Mouse (Mus musculus) bone marrow, adult 2 months (tissue): ENCODE measurements around the gene Glod4. TPM values are rescaled to one million over a fixed set of nuclear protein-coding genes. Genes with fewer than 3 reads are reported as not detected.
A peak's percentile ranks its signal among the peaks of the same experiment; 100 is the strongest.

Experiments
- H3K27ac ChIP-seq: fragments of 200-500 bp; 2 replicates; pipeline ENCODE4 v1.5.1; 2012; ENCODE audit warnings: low read depth, mild to moderate bottlenecking, control low read depth, inconsistent platforms, low read length; ENCODE audit not compliant: control insufficient read depth, poor library complexity, insufficient read depth
- H3K4me1 ChIP-seq: fragments of 200-500 bp; 2 replicates; pipeline ENCODE4 v1.6.1; 2011; ENCODE audit warnings: low read length; ENCODE audit not compliant: control insufficient read depth, insufficient read depth
- H3K4me3 ChIP-seq: fragments of 200-500 bp; replicated peaks from 2 replicates; pipeline ENCODE3; 2011; ENCODE audit warnings: mild to moderate bottlenecking, low read depth, low read length, control low read depth; ENCODE audit not compliant: control insufficient read depth
- CTCF ChIP-seq: fragments of 200-500 bp; IDR thresholded peaks from 2 replicates; pipeline ENCODE4 v1.5.1; 2011; ENCODE audit warnings: low read length, control low read depth; ENCODE audit not compliant: control insufficient read depth, insufficient read depth
- POLR2A ChIP-seq: fragments of 200-500 bp; IDR thresholded peaks from 2 replicates; pipeline ENCODE4 v1.6.1; 2011; ENCODE audit warnings: low read depth, mild to moderate bottlenecking, control low read depth, low read length, borderline replicate concordance; ENCODE audit not compliant: control insufficient read depth
- WGBS: fragments of 180-500 bp; shearing (Covaris S2); methylation state at CpG from one replicate; pipeline ENCODE4 v1.1.7; 2018; 5-methylcytosine and 5-hydroxymethylcytosine counted together
- polyA plus RNA-seq: library from polyadenylated mRNA; stranded (reverse); fragments of >200 nt; gene quantifications from 2 replicates; pipeline ENCODE4 v1.2.4, GENCODE M21; 2011; ENCODE audit warnings: low replicate concordance; ENCODE audit not compliant: missing spikeins, insufficient read depth, insufficient read length

The Glod4 gene
- polyA plus RNA-seq, 1 experiment = 25.0 TPM

DNA sequence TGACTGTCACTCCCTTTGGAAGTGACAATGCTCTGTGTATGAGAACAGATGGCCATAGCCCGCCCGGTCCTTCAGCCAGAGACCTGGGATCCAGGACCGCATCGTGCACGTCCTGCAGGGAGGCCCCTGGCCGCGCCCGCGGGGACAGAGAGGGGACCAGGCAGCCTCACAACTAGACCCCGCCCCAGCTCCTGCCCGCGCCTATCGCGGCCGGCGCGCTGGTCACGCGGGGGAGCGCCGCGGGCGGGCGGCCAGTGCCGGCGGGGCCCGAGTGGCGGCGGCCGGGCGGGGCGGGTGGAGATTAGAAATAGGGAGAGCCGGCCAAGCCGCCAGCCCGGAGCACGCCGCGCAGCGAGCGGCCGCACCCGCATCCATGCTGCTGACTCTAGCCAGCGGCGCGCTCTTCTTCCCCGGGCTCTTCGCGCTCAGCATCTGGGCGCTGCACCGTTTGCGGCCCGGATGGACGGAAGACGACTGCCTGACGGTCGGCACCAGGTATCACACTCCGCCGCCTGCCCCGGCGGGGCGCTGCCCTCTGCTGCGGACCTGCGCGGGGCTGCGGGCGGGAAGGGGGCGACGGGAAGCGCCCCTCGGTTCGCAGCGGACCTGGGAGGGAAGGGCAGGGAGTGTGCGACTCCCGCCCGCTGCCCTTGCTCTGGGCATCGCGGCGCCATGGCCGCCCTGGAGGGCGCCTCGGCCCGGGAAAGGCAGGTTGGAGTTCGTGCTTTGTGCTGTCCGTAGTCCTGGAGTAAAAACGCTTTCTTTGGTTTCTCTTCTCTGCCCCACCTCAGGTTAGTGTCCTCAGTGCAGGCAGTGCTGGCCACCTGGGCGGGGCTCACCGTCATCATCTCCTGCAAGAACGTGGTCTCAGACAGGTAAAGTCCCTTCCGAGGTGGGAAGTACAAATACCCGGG, 41.5 kb downstream of the Glod4 start:
- 0 out of 2 replicates have a peak, but pooled peaks have one; percentile 12 for TF ChIP-seq POLR2A
- no peak for TF ChIP-seq CTCF
- under 1% methylated on average over 90 of the region's 90 CpGs for WGBS
- no peaks in the 10 kb centered on the region for H3K4me1 ChIP-seq
- H3K4me3 ChIP-seq = peak overlapping the region; percentile 74
- no peak overlapping the region for H3K27ac ChIP-seq

DNA sequence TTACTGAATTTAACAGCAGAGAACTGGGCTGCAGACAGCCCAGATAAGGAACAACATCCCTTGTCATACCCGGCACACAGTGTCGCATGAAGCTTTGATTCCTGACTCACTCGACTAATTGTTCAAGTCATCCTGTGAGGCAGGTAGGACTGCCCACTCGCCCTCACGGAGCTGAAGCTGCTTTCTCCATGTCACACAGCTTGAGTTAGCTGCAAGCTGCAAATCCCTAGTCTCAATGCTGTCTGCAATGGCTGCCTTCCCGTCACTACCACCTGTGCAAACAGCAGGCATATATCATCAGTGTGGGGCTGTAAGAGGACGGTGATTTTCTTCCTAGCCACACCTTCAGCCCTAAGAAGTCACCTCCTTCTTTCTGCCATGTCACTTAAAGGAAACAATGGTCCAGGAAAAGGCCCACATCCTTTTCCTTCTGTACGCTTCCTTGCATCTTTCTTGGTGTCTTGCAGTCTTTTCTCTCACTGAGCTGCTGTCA, 46.5 kb downstream of the Glod4 start:
- Histone ChIP-seq H3K4me3 (no peak overlapping the region), H3K4me1 (no peaks in the 10 kb centered on the region), H3K27ac (no peak overlapping the region)
- WGBS = 73% methylated on average over 8 of the region's 8 CpGs
- TF ChIP-seq CTCF (no peak), POLR2A (no peak)

DNA sequence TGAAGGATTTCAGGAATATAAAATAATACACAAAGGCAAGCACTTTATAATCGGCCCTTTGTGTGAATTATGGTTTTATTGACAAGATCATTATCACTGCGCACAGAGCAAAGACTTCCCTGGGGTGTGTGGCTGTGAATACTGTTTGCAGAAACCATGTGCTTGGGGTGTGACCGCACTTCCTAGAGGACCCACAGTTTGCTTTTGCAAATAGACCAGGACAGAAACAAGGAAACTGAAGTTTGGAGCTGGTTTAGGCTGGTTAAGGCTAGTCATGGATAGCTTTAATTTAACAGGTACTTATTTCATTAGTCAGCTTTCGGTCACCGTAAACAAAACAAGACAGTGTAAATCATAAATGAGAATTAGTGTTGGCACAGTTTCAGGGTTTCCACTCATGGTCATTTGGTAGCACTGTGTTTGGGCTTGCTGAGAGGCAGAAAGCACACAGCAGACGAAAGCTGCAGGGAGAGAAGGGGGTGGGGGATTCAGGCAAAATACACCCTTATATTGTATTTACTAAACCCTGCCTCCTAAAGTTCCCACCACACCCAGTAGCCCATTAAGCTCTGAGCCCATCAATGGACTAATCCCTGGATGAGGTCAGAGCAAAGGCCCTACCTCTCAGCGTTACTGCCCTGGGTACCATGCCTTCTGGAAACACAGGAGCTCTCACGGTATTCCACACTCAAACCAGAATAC, 47.1 kb downstream of the Glod4 start:
- 79% methylated on average over 8 of the region's 8 CpGs for whole genome bisulfite sequencing
- no peak for TF ChIP-seq POLR2A
- no peak for TF ChIP-seq CTCF
- H3K27ac ChIP-seq = no peak overlapping the region
- H3K4me3 ChIP-seq = no peak overlapping the region
- H3K4me1 ChIP-seq = no peaks in the 10 kb centered on the region

DNA sequence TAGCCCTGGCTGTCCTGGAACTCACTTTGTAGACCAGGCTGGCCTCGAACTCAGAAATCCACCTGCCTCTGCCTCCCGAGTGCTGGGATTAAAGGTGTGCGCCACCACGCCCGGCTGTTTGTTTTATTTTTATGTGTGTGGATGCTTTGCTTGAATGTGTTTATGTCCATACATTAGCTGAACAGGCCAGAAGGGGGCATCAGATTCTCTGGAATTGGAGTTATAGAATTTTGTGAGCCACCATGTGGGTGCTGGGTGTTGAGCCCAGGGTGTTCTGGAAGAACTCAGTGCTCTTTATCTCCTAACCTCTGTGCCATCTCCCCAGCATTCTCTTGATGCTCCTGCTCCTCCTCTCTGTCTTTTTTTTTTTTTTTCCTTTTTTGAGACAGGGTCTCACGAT, 56.6 kb downstream of the Glod4 start:
- no peak overlapping the region for H3K4me3 ChIP-seq
- H3K27ac ChIP-seq = no peak overlapping the region
- 79% methylated on average over 6 of the region's 6 CpGs for WGBS
- TF ChIP-seq POLR2A (no peak), CTCF (no peak)
- no peaks in the 10 kb centered on the region for H3K4me1 ChIP-seq

DNA sequence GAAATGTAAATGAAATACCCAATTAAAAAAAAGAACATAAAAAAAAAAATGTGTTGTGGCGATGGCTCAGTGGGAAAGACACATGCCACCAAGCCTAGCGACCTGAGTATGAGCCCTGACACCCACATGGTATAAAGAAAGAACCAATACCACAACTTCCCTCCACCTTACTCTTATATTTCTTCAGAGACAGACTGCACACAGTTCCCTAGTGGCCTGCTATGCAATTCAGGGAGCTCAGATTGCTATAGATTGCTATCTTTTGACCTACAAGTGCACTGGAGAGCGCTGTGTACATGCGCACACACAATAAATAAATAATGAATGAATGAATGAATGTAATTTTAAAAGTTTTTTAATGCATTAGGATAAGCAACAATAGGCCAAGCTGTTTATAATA, 59.8 kb downstream of the Glod4 start:
- H3K4me3 ChIP-seq = no peak overlapping the region
- H3K4me1 ChIP-seq = no peaks in the 10 kb centered on the region; the same call in 1 of the 2 replicates
- no peak overlapping the region for H3K27ac ChIP-seq
- TF ChIP-seq CTCF (no peak), POLR2A (no peak)
- 67% methylated on average over 4 of the region's 4 CpGs for WGBS

DNA sequence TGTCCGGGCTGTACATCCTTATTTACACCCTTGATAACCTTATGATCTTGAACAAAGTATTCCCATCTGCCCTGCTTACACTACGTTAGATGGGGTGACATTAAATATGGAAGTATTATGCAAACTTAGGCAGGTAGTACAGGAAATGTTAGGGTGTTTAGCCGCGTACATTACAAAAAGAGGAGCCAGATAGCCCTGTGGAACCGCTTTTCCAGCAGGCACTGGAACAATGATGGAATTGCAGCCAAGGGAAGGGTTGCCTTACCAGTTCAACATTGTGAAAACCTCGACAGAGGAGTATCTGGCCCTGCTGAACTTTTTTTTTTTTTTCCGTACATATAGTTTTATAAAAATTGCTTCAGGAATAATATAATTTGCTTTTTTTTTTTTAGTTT, 63.4 kb downstream of the Glod4 start:
- no peak for TF ChIP-seq POLR2A
- no peak for TF ChIP-seq CTCF
- H3K4me1 ChIP-seq = no peaks in the 10 kb centered on the region; the same call in 1 of the 2 replicates
- H3K4me3 ChIP-seq = peak overlapping the region; percentile 99
- H3K27ac ChIP-seq = no peak overlapping the region; the same call in 1 of the 2 replicates
- WGBS = 14% methylated on average over 7 of the region's 7 CpGs

DNA sequence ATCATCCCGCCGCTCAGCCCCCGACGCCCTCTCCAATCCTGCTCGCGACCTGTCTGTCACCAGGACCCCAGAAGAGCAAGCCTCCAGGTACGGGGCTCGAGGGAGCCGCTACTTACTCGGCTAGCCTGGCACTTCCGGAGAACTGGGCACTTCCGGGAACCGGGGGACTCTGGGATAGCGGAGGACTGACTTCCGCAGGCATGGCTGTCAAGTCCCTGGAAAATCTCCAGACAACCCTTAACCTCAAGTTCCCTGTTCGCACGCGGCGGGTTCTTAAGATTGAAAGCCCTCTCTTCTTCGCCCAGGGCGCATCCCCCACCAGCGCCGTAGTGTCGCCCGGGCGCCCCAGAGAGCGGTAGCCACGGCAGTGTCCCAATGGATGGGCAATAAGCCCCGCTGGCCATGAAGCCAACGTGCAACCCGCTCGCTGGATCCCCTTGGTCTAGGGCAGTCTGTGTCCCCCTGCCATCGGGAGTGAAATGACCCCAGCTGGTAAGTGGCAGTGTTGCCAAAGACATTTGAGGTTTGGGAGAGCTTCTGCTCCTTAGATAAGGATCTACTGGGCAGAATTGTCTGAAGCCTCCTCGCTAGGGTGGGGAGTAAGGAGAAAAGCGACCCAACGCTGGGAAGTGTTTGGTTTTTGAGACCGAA, 63.9 kb downstream of the Glod4 start, which contains the start of the genes Vps53 and Fam57a:
TSS of gene Vps53 (minus strand) at position 153 of the 651 bp plus-strand sequence.
TSS of gene Fam57a (plus strand) at position 177 of the 651 bp plus-strand sequence.
- TF ChIP-seq CTCF = no peak
- TF ChIP-seq POLR2A = peak; percentile 31; the same call in 1 of the 2 replicates
- WGBS = 1% methylated on average over 37 of the region's 37 CpGs
- Histone ChIP-seq H3K4me1 (no peaks in the 10 kb centered on the region; the same call in 1 of the 2 replicates), H3K27ac (peak within 1 kb of the TSS; percentile 51), H3K4me3 (peak within 1 kb of the TSS; percentile 99)
